Mouse (Mus musculus): Measurements from ENCODE around the gene Serpina6. TPM values are rescaled to one million over a fixed set of nuclear protein-coding genes. Genes with fewer than 3 reads are reported as not detected.
A peak's percentile ranks its signal among the peaks of the same experiment; 100 is the strongest.

The Serpina6 gene
- 0.20 TPM for polyA plus RNA-seq (2012; fragmentation: generic; extraction: Trizol)

DNA sequence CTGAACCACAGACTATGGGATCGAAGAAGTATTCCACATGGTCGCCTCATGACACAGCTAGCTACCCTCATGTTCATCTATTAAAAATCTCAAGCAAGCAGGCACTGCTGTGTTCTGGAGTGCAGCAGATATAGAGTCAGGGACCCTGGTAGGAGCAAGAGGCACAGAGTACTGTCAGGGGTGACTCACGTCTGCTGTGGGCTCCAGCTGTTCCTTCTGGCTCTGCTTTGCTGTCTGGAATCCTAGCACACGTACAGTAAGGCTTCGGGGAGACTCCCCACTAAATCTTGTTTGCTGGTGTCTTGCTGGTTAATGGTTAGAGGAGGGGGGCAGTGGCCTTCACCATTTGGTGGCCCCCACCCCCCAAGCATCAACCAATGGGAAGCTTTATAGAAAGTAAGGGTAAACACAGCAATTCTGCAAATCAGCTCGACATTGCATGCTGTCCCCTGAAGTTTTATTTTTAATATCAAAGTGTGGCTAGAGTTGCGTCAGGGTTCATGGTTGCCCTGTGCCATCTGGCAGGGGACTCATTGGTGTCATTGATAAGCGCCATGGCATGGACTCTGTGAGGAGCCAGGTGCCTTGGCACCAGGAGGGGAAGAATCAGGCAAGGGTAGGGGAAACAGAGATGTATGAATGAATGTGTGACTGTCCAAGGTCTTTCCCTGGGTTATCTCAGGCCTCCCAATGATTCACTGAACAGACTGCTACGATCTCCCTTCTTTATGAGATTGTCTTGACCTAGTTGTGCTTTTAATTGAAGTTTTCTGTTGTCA lies at the start of gene Serpina6:
Gene Serpina6, minus strand, starts transcription at position 365 of the 779 bp plus-strand sequence.
- Histone ChIP-seq H3ac (ENCODE audit: control insufficient read depth, insufficient read length) (no peak within 1 kb of the TSS), H3K79me2 (ENCODE audit: control insufficient read depth, insufficient read depth) (no peaks in the 10 kb centered on the region), H3K4me2 (ENCODE audit: low read depth) (peak within 1 kb of the TSS; percentile 69), H3K27me3 (ENCODE audit: control insufficient read depth, insufficient read depth, insufficient read length) (no peaks in the 10 kb centered on the region), H3K36me3 (ENCODE audit: control insufficient read depth, insufficient read depth) (no peaks in the 10 kb centered on the region), H3K4me3 (no peak within 1 kb of the TSS)
- TF ChIP-seq MYOD1 (IDR thresholded peaks at IDR 0.05; ENCODE audit: control insufficient read depth in 1 of 3, insufficient read length in 2 of 3, low read depth in 2 of 3) (peak; percentile 38 to 85 (median 82)), USF1 (IDR thresholded peaks at IDR 0.05; ENCODE audit: low read depth) (no peak), MAX (IDR thresholded peaks at IDR 0.05; ENCODE audit: low read depth) (no peak), E2F4 (IDR thresholded peaks at IDR 0.05; ENCODE audit: insufficient read depth) (no peak), TCF3 (IDR thresholded peaks at IDR 0.05; ENCODE audit: insufficient read length, low read depth) (no peak), POLR2A (IDR thresholded peaks at IDR 0.05; ENCODE audit: insufficient read length, low read depth) (no peak), POLR2AphosphoS2 (IDR thresholded peaks at IDR 0.05; ENCODE audit: insufficient read length, low read depth) (no peak), REST (IDR thresholded peaks at IDR 0.05; ENCODE audit: insufficient read depth, insufficient read length) (no peak), CEBPB (IDR thresholded peaks at IDR 0.05; ENCODE audit: insufficient read depth, poor library complexity, severe bottlenecking) (no peak), SRF (IDR thresholded peaks at IDR 0.05; ENCODE audit: control insufficient read depth, insufficient read length, low read depth) (no peak), MYOG (IDR thresholded peaks at IDR 0.05; ENCODE audit: control insufficient read depth in 1 of 3, insufficient read depth in 1 of 3, insufficient read length in 2 of 3, low read depth in 2 of 3) (peak; percentile 45 to 69 (median 50)), TCF12 (IDR thresholded peaks at IDR 0.05; ENCODE audit: insufficient read depth, poor library complexity, severe bottlenecking) (peak; percentile 30)

DNA sequence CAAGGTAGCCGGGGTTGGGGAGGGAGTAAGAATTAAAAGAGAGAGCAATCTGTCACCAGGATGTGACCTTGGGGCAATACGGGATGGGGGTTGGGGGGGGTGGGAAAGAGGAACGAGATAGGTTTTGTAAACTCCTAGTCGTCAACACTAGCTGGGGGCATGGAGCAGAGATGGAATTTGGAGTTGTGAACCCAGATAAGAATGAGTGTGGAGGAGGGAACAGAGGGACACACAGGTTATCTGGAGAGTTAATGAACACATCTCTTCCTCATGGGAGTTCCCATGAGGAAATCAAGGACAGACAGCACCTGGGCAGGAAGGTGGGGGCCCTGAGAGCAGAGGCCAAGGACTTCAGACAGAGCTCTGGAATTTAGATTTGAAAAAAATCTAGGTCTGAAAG lies 49.1 kb upstream of the Serpina6 start:
- no peak overlapping the region for H3ac ChIP-seq (ENCODE audit: control insufficient read depth, insufficient read length)
- H3K79me2 ChIP-seq (ENCODE audit: control insufficient read depth, insufficient read depth), result no peaks in the 10 kb centered on the region
- H3K36me3 ChIP-seq (ENCODE audit: control insufficient read depth, insufficient read depth), result no peaks in the 10 kb centered on the region
- H3K4me2 ChIP-seq (ENCODE audit: low read depth), result no peak overlapping the region
- no peaks in the 10 kb centered on the region for H3K27me3 ChIP-seq (ENCODE audit: control insufficient read depth, insufficient read depth, insufficient read length)
- no peak for TF ChIP-seq POLR2A (IDR thresholded peaks at IDR 0.05; ENCODE audit: insufficient read length, low read depth)
- no peak overlapping the region for H3K4me3 ChIP-seq

GRCm38 (mm10) chr12:103705547-103705946 lies 48.5 kb upstream of the Serpina6 start:
- Histone ChIP-seq H3K36me3 (ENCODE audit: control insufficient read depth, insufficient read depth) (no peaks in the 10 kb centered on the region), H3K79me2 (ENCODE audit: control insufficient read depth, insufficient read depth) (no peaks in the 10 kb centered on the region), H3K4me3 (no peak overlapping the region), H3K4me2 (ENCODE audit: low read depth) (no peak overlapping the region), H3ac (ENCODE audit: control insufficient read depth, insufficient read length) (no peak overlapping the region), H3K27me3 (ENCODE audit: control insufficient read depth, insufficient read depth, insufficient read length) (no peaks in the 10 kb centered on the region)
- TF ChIP-seq CEBPB (IDR thresholded peaks at IDR 0.05; ENCODE audit: insufficient read depth, poor library complexity, severe bottlenecking) (no peak), POLR2A (IDR thresholded peaks at IDR 0.05; ENCODE audit: insufficient read length, low read depth) (no peak), USF1 (IDR thresholded peaks at IDR 0.05; ENCODE audit: low read depth) (no peak), MAX (IDR thresholded peaks at IDR 0.05; ENCODE audit: low read depth) (no peak), TCF12 (IDR thresholded peaks at IDR 0.05; ENCODE audit: insufficient read depth, poor library complexity, severe bottlenecking) (no peak)

DNA sequence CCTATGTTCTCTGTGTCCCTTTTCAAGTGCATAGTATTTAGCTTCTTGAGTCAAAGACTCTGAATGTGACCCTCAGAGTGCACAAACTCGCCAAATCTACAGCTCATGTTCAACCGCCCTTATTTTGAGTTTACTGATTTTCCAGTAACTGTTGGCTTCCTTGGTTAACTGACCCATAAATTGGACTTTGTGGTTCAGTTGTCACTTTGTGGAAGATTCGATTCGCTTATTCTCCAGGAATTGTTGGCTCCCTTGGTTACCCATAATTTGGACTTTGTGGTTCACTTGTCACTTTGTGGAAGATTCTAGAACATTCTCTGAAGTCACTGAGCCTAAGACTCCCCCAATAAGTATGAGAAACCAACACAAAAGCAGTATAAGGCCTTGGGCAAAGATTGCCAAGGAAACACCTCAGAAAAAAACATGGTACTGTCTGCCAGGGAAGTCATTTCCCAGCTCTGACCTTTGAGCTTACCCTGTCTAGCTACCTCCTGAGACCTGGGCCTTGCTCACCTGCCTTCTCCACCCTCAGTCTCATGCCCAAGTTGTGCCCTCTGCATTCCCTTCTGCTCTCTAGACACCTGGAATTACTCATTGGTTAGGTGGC lies 43.2 kb upstream of the Serpina6 start:
- H3K36me3 ChIP-seq (ENCODE audit: control insufficient read depth, insufficient read depth), result no peaks in the 10 kb centered on the region
- H3ac ChIP-seq (ENCODE audit: control insufficient read depth, insufficient read length), result no peak overlapping the region
- TF ChIP-seq POLR2AphosphoS2 (IDR thresholded peaks at IDR 0.05; ENCODE audit: insufficient read length, low read depth) (no peak), USF1 (IDR thresholded peaks at IDR 0.05; ENCODE audit: low read depth) (no peak), MYOG (IDR thresholded peaks at IDR 0.05; ENCODE audit: control insufficient read depth in 1 of 3, insufficient read depth in 1 of 3, insufficient read length in 2 of 3, low read depth in 2 of 3) (no peak), TCF3 (IDR thresholded peaks at IDR 0.05; ENCODE audit: insufficient read length, low read depth) (no peak)
- no peak overlapping the region for H3K4me2 ChIP-seq (ENCODE audit: low read depth)
- no peaks in the 10 kb centered on the region for H3K79me2 ChIP-seq (ENCODE audit: control insufficient read depth, insufficient read depth)
- H3K4me3 ChIP-seq, result no peak overlapping the region
- no peaks in the 10 kb centered on the region for H3K27me3 ChIP-seq (ENCODE audit: control insufficient read depth, insufficient read depth, insufficient read length)

DNA sequence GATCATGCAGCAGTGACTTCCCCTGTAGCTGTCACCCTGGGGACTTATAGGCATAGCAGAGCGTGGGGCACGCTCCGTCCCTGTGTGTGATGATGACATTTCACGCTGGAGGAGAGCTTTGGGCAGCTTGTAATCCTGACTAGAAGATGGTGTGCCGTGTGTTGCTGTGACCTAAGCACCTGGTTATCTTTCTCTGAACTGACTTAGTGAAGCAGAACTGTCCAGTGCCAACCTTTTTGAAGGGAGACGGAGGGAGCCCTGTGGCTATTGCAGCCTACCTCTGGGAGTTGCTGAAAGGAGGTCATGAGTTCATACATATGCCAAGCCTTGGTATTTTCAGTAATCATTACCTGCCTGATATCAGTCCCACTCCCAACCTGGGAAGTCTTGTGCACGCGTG lies 38.4 kb upstream of the Serpina6 start, which contains the start of gene Serpina1f:
Gene Serpina1f, minus strand, starts transcription at position 101 of the 400 bp plus-strand sequence.
- Histone ChIP-seq H3ac (ENCODE audit: control insufficient read depth, insufficient read length) (no peak within 1 kb of the TSS), H3K36me3 (ENCODE audit: control insufficient read depth, insufficient read depth) (no peaks in the 10 kb centered on the region), H3K4me2 (ENCODE audit: low read depth) (no peak within 1 kb of the TSS), H3K27me3 (ENCODE audit: control insufficient read depth, insufficient read depth, insufficient read length) (no peaks in the 10 kb centered on the region), H3K79me2 (ENCODE audit: control insufficient read depth, insufficient read depth) (no peaks in the 10 kb centered on the region), H3K4me3 (no peak within 1 kb of the TSS)
- TF ChIP-seq MYOG (IDR thresholded peaks at IDR 0.05; ENCODE audit: control insufficient read depth in 1 of 3, insufficient read depth in 1 of 3, insufficient read length in 2 of 3, low read depth in 2 of 3), result no peak
- no peak for TF ChIP-seq SRF (IDR thresholded peaks at IDR 0.05; ENCODE audit: control insufficient read depth, insufficient read length, low read depth)
- no peak for TF ChIP-seq MAX (IDR thresholded peaks at IDR 0.05; ENCODE audit: low read depth)
